In the genomic region with DNA sequence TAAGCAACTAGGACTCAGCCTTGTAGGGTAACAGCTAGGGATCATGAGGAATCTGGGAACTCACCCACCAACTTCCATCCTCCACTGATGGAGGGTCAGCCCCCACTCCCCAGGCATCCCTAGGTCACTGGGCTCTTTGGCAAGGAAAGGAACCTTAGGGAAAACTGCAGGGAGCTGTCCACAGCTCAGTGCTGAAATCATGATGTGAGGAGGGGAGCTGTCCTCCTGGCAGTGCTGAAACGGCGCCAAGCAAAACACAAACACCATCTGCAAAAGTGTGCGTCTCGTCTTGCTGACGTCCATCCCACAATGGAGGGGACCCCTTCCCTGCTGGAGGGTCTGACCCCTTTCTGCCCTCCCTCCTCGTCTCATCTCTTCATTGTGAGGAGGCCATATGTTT, we compare ENCODE assay signal across 8 mouse cellular contexts.
DNase-seq lines count a peak whose midpoint lies in the region; ATAC-seq lines count a peak whose summit lies in the region.

No protein-coding gene starts in this region.

- no peak overlapping the region for H3K4me2 ChIP-seq in midbrain, embryonic 15.5 days
- H3K4me2 ChIP-seq in limb, embryonic 11.5 days (ENCODE audit: low read depth, severe bottlenecking), result no peak overlapping the region

- H3K4me3 ChIP-seq in midbrain, embryonic 10.5 days, result no peak overlapping the region
- no peak overlapping the region for H3K4me3 ChIP-seq in midbrain, embryonic 15.5 days
- no peak overlapping the region for H3K4me3 ChIP-seq in embryonic facial prominence, embryonic 10.5 days
- H3K4me3 ChIP-seq in limb, embryonic 11.5 days (ENCODE audit: low read depth, low read length), result no peak overlapping the region

- peak; percentile 67 for DNase-seq in midbrain, embryonic 10.5 days (ENCODE audit: low spot score)
- peak; percentile 26 for DNase-seq in WW6 (ENCODE audit: low read depth, low spot score)
- DNase-seq in embryonic facial prominence, embryonic 10.5 days (ENCODE audit: low spot score), result peak; percentile 79
- peak; percentile 91 for DNase-seq in limb, embryonic 11.5 days (ENCODE audit: low spot score)
- DNase-seq in skeletal muscle tissue, adult 2 months (ENCODE audit: low read depth, low spot score), result peak; percentile 34
- DNase-seq in frontal cortex, adult 2 months (ENCODE audit: extremely low spot score in 1 of 2, low spot score in 1 of 2), result no peak
- DNase-seq in T-cell, adult 2 months (ENCODE audit: low spot score), result no peak

- no peaks in the 10 kb centered on the region for H3K27me3 ChIP-seq in midbrain, embryonic 10.5 days (ENCODE audit: low read depth, poor library complexity, severe bottlenecking)
- no peaks in the 10 kb centered on the region for H3K27me3 ChIP-seq in midbrain, embryonic 15.5 days (replicated peaks)
- no peaks in the 10 kb centered on the region for H3K27me3 ChIP-seq in embryonic facial prominence, embryonic 10.5 days (replicated peaks; ENCODE audit: low read depth, poor library complexity, severe bottlenecking)
- no peaks in the 10 kb centered on the region for H3K27me3 ChIP-seq in limb, embryonic 11.5 days (ENCODE audit: control insufficient read depth, insufficient read depth, low read length)

- H3K9me3 ChIP-seq in midbrain, embryonic 10.5 days (replicated peaks), result peaks cover 11% of the 10 kb centered on the region; the same call in 1 of the 2 replicates
- H3K9me3 ChIP-seq in midbrain, embryonic 15.5 days, result no peaks in the 10 kb centered on the region
- peaks cover 4% of the 10 kb centered on the region; the same call in 1 of the 2 replicates for H3K9me3 ChIP-seq in embryonic facial prominence, embryonic 10.5 days
- no peaks in the 10 kb centered on the region for H3K9me3 ChIP-seq in limb, embryonic 11.5 days (ENCODE audit: control insufficient read depth, low read length)

- no peak overlapping the region for H3K27ac ChIP-seq in midbrain, embryonic 10.5 days (replicated peaks)
- H3K27ac ChIP-seq in midbrain, embryonic 15.5 days, result no peak overlapping the region
- no peak overlapping the region for H3K27ac ChIP-seq in embryonic facial prominence, embryonic 10.5 days (replicated peaks)
- H3K27ac ChIP-seq in limb, embryonic 11.5 days (replicated peaks; ENCODE audit: low read depth, low read length), result no peak overlapping the region

- no peaks in the 10 kb centered on the region for H3K36me3 ChIP-seq in midbrain, embryonic 10.5 days
- H3K36me3 ChIP-seq in midbrain, embryonic 15.5 days (replicated peaks), result no peaks in the 10 kb centered on the region
- no peaks in the 10 kb centered on the region for H3K36me3 ChIP-seq in embryonic facial prominence, embryonic 10.5 days (replicated peaks)
- no peaks in the 10 kb centered on the region for H3K36me3 ChIP-seq in limb, embryonic 11.5 days (ENCODE audit: control insufficient read depth, insufficient read depth, low read length)

- no peak overlapping the region for H3K9ac ChIP-seq in midbrain, embryonic 15.5 days
- H3K9ac ChIP-seq in limb, embryonic 11.5 days (ENCODE audit: low read length), result no peak overlapping the region

- WGBS in midbrain, embryonic 10.5 days, result 25% methylated on average over 6 of the region's 6 CpGs
- 22% methylated on average over 6 of the region's 6 CpGs for WGBS in midbrain, embryonic 15.5 days
- 26% methylated on average over 6 of the region's 6 CpGs for WGBS in embryonic facial prominence, embryonic 10.5 days
- 24% methylated on average over 6 of the region's 6 CpGs for WGBS in limb, embryonic 11.5 days

- no peak for ATAC-seq in midbrain, embryonic 15.5 days (replicated peaks)
- no peak for ATAC-seq in limb, embryonic 11.5 days (ENCODE audit: insufficient number of reproducible peaks, low FRiP score, low TSS enrichment, low read depth)

- H3K4me1 ChIP-seq in midbrain, embryonic 10.5 days, result no peaks in the 10 kb centered on the region
- H3K4me1 ChIP-seq in midbrain, embryonic 15.5 days, result peaks cover 8% of the 10 kb centered on the region
- H3K4me1 ChIP-seq in embryonic facial prominence, embryonic 10.5 days, result no peaks in the 10 kb centered on the region
- no peaks in the 10 kb centered on the region for H3K4me1 ChIP-seq in limb, embryonic 11.5 days (ENCODE audit: control insufficient read depth, insufficient read depth, low read length)

Comparison
In these comparisons a context has a peak if more than half of its experiments do, and no peak if none do; other contexts are left out.
1. DNase-seq: peak in midbrain, embryonic 10.5 days (single experiment), WW6 (single experiment), embryonic facial prominence, embryonic 10.5 days (single experiment), limb, embryonic 11.5 days (single experiment) and skeletal muscle tissue, adult 2 months (single experiment); none in frontal cortex, adult 2 months (0 of 2) and T-cell, adult 2 months (single experiment).